8 mouse cellular contexts compared by ENCODE assay signal in genomic region chr14:49829192-49830171, GRCm38 (mm10). TPM values are rescaled to one million over a fixed set of nuclear protein-coding genes. Genes with fewer than 3 reads are reported as not detected.
A peak's percentile ranks its signal among the peaks of the same experiment; 100 is the strongest.
DNase-seq lines count a peak whose midpoint lies in the region; ATAC-seq and TF ChIP-seq lines count a peak whose summit lies in the region.

No protein-coding gene starts in this region.

- peak; percentile 67 for TF ChIP-seq CTCF in kidney, postnatal 0 days (IDR thresholded peaks at IDR 0.05; ENCODE audit: low read depth)

- peak overlapping the region; percentile 73 for H3K27ac ChIP-seq in forebrain, embryonic 10.5 days
- no peak overlapping the region for H3K27ac ChIP-seq in kidney, postnatal 0 days
- H3K27ac ChIP-seq in midbrain, embryonic 14.5 days (replicated peaks; ENCODE audit: low read depth, low read length) = no peak overlapping the region

- peak; percentile 76 for ATAC-seq in kidney, postnatal 0 days (replicated peaks; ENCODE audit: low FRiP score, low read depth)
- no peak; the same call in 1 of the 2 replicates for ATAC-seq in midbrain, embryonic 14.5 days (ENCODE audit: low FRiP score, low TSS enrichment)

- DNase-seq in kidney, adult 8-10 months = peak; percentile 8 to 9
- no peak for DNase-seq in kidney, postnatal 14 days
- DNase-seq in forebrain, embryonic 10.5 days (ENCODE audit: extremely low spot score, low spot score) = peak; percentile 50
- DNase-seq in kidney, postnatal 0 days (ENCODE audit: low spot score) = peak; percentile 46
- DNase-seq in midbrain, embryonic 14.5 days = peak; percentile 74
- DNase-seq in thymus, postnatal 4 days = no peak
- DNase-seq in spleen, adult 12 weeks (ENCODE audit: low spot score) = no peak
- DNase-seq in MN1 (ENCODE audit: low spot score) = no peak

- H3K4me2 ChIP-seq in kidney, postnatal 0 days (ENCODE audit: low read length) = peak overlapping the region; percentile 37
- peak overlapping the region; percentile 50 for H3K4me2 ChIP-seq in midbrain, embryonic 14.5 days (ENCODE audit: low read length)

- no peaks in the 10 kb centered on the region for H3K9me3 ChIP-seq in forebrain, embryonic 10.5 days
- no peaks in the 10 kb centered on the region for H3K9me3 ChIP-seq in kidney, postnatal 0 days (replicated peaks; ENCODE audit: low read length)
- H3K9me3 ChIP-seq in midbrain, embryonic 14.5 days (ENCODE audit: control insufficient read depth, low read length) = no peaks in the 10 kb centered on the region

- no peak overlapping the region for H3K9ac ChIP-seq in kidney, postnatal 0 days (ENCODE audit: low read depth, low read length)
- no peak overlapping the region for H3K9ac ChIP-seq in midbrain, embryonic 14.5 days (replicated peaks; ENCODE audit: low read length)

- no peaks in the 10 kb centered on the region for H3K27me3 ChIP-seq in forebrain, embryonic 10.5 days (ENCODE audit: poor library complexity, severe bottlenecking)
- H3K27me3 ChIP-seq in kidney, postnatal 0 days (ENCODE audit: insufficient read depth, low read length) = no peaks in the 10 kb centered on the region
- H3K27me3 ChIP-seq in midbrain, embryonic 14.5 days (ENCODE audit: control insufficient read depth, insufficient read depth, low read length) = no peaks in the 10 kb centered on the region

- H3K4me3 ChIP-seq in forebrain, embryonic 10.5 days = peak overlapping the region; percentile 47
- no peak overlapping the region for H3K4me3 ChIP-seq in kidney, postnatal 0 days (replicated peaks; ENCODE audit: low read depth, low read length)
- H3K4me3 ChIP-seq in midbrain, embryonic 14.5 days (replicated peaks; ENCODE audit: low read depth, low read length) = peak overlapping the region; percentile 21

- no peaks in the 10 kb centered on the region for H3K36me3 ChIP-seq in forebrain, embryonic 10.5 days (replicated peaks)
- no peaks in the 10 kb centered on the region for H3K36me3 ChIP-seq in kidney, postnatal 0 days (ENCODE audit: insufficient read depth, low read length)
- no peaks in the 10 kb centered on the region for H3K36me3 ChIP-seq in midbrain, embryonic 14.5 days (ENCODE audit: control insufficient read depth, insufficient read depth, low read length)

- H3K4me1 ChIP-seq in forebrain, embryonic 10.5 days = peaks cover 8% of the 10 kb centered on the region
- no peaks in the 10 kb centered on the region for H3K4me1 ChIP-seq in kidney, postnatal 0 days (replicated peaks; ENCODE audit: insufficient read depth, low read length)
- H3K4me1 ChIP-seq in midbrain, embryonic 14.5 days (ENCODE audit: control insufficient read depth, insufficient read depth, low read length) = no peaks in the 10 kb centered on the region

- 9% methylated on average over 17 of the region's 17 CpGs for WGBS in forebrain, embryonic 10.5 days
- WGBS in kidney, postnatal 0 days = 11% methylated on average over 17 of the region's 17 CpGs
- WGBS in midbrain, embryonic 14.5 days = 11% methylated on average over 17 of the region's 17 CpGs

RNA-seq across cellular contexts. Expression of gene Armh4, which starts 46.3 kb away (rescaled TPM):
- polyA plus RNA-seq in forebrain, embryonic 10.5 days (2016; fragmentation: Nextera tagmentation; extraction: Ambion mirVana) = 19.8 and 20.1 TPM in 2 replicates
- 6.3 and 7.5 TPM in 2 replicates for polyA plus RNA-seq in kidney, postnatal 0 days (2015; fragmentation: Nextera tagmentation; extraction: Ambion mirVana)
- 19.8 and 30.4 TPM in 2 replicates for polyA plus RNA-seq in midbrain, embryonic 14.5 days (2014; fragmentation: Nextera tagmentation; extraction: Ambion mirVana)

Comparison
In these comparisons a context has a peak if more than half of its experiments do, and no peak if none do; other contexts are left out.
1. DNase-seq: peak in kidney, adult 8-10 months (2 of 2), forebrain, embryonic 10.5 days (single experiment), kidney, postnatal 0 days (single experiment) and midbrain, embryonic 14.5 days (single experiment); none in kidney, postnatal 14 days (single experiment), thymus, postnatal 4 days (single experiment), spleen, adult 12 weeks (single experiment) and MN1 (single experiment).